Mouse (Mus musculus) liver, embryonic 12.5 days (tissue): ENCODE data around the gene Nid1. TPM values are rescaled to one million over a fixed set of nuclear protein-coding genes. Genes with fewer than 3 reads are reported as not detected.

ENCODE experiments used
- ATAC-seq: fragments of 200-750 bp; cut with Nextera tagmentation; 2 replicates; pipeline ENCODE4 v1.8.0; 2017; ENCODE audit warnings: moderate number of reproducible peaks, mild to moderate bottlenecking, moderate library complexity
- H3K27ac ChIP-seq: fragments of 300-500 bp; sonication (generic); 2 replicates; pipeline ENCODE4 v1.5.1; 2016; ENCODE audit warnings: mild to moderate bottlenecking
- H3K27me3 ChIP-seq: fragments of 300-500 bp; sonication (generic); replicated peaks from 2 replicates; pipeline ENCODE4 v1.6.1; 2016; ENCODE audit warnings: mild to moderate bottlenecking, moderate library complexity
- H3K36me3 ChIP-seq: fragments of 300-500 bp; sonication (generic); 2 replicates; pipeline ENCODE4 v1.6.1; 2016; ENCODE audit warnings: mild to moderate bottlenecking, moderate library complexity
- H3K4me1 ChIP-seq: fragments of 300-500 bp; sonication (generic); 2 replicates; pipeline ENCODE4 v1.6.1; 2016
- H3K4me2 ChIP-seq: fragments of 300-500 bp; sonication (generic); 2 replicates; pipeline ENCODE4 v1.6.1; 2016; ENCODE audit warnings: mild to moderate bottlenecking, moderate library complexity
- H3K4me3 ChIP-seq: fragments of 300-500 bp; sonication (generic); 2 replicates; pipeline ENCODE4 v1.5.1; 2016; ENCODE audit warnings: mild to moderate bottlenecking, moderate library complexity
- H3K9ac ChIP-seq: fragments of 300-500 bp; sonication (generic); 2 replicates; pipeline ENCODE4 v1.6.1; 2016; ENCODE audit warnings: mild to moderate bottlenecking, moderate library complexity
- H3K9me3 ChIP-seq: fragments of 300-500 bp; sonication (generic); replicated peaks from 2 replicates; pipeline ENCODE4 v1.6.1; 2016; ENCODE audit warnings: mild to moderate bottlenecking, moderate library complexity
- WGBS: fragments of 180-500 bp; shearing (Covaris S2); methylation state at CpG from one replicate; pipeline ENCODE4 v1.1.7; 2016; ENCODE audit not compliant: insufficient replicate concordance; 5-methylcytosine and 5-hydroxymethylcytosine counted together
- polyA plus RNA-seq: library from polyadenylated mRNA; unstranded; fragments of >200 nt; fragmentation: Nextera tagmentation; extraction: Ambion mirVana; gene quantifications from 2 replicates; pipeline ENCODE4 v1.2.1, GENCODE M21; 2016

Nid1 gene
- polyA plus RNA-seq, 1 experiment from 2014 or later, result 19.5 TPM

DNA sequence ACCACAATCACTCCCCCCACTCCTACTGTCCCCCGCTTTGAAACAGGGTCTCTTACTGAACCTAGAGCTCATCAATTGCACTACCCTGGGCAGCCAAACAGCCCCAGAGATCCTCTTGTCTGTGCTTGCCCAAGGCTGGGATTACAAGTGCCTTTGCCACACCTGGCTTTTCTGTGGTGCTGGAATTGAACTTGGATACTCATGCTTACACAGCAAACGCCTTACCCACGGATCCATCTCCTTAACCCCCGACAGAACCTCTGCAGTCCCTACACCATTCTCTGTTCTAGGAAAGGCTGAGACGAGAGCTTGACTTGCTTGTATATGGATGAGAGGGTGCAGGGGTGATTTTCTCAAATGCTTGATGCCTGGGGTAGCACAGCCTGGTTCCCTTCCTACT, 67.7 kb downstream of the Nid1 start:
- Histone ChIP-seq H3K4me1 (no peaks in the 10 kb centered on the region), H3K4me3 (no peak overlapping the region), H3K36me3 (peaks cover 28% of the 10 kb centered on the region), H3K9me3 (no peaks in the 10 kb centered on the region), H3K9ac (no peak overlapping the region), H3K4me2 (no peak overlapping the region), H3K27me3 (no peaks in the 10 kb centered on the region), H3K27ac (no peak overlapping the region)
- ATAC-seq, result no peak
- WGBS, result 68% methylated on average over 5 of the region's 5 CpGs

DNA sequence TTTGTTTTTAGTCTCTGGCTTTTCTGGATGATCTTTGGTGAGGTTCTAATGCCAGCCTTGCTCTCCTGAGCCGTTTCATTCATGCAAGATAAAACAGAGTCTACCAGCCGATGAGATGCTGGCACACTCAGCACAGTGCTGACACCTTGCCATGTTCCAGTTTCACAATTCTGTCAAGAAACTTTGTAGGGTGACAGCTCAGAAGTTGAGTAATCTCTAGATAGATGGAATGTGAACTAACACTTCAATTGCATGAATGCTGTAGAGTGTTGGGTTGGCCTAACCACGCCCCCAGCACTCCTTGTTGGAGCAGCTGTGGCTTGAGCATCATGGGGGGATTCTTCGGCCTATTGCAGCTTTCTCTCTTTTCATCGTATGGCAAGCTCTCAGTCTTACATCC, 69.2 kb downstream of the Nid1 start:
- peaks cover 29% of the 10 kb centered on the region for H3K36me3 ChIP-seq
- H3K27ac ChIP-seq, result no peak overlapping the region
- 74% methylated on average over 5 of the region's 5 CpGs for WGBS
- no peaks in the 10 kb centered on the region for H3K4me1 ChIP-seq
- H3K9ac ChIP-seq, result no peak overlapping the region
- H3K27me3 ChIP-seq, result no peaks in the 10 kb centered on the region
- no peak for ATAC-seq
- no peaks in the 10 kb centered on the region for H3K9me3 ChIP-seq
- H3K4me2 ChIP-seq, result no peak overlapping the region
- H3K4me3 ChIP-seq, result no peak overlapping the region

GRCm38 (mm10) chr13:13514861-13515260, 77.5 kb downstream of the Nid1 start:
- Histone ChIP-seq H3K9ac (no peak overlapping the region), H3K9me3 (no peaks in the 10 kb centered on the region), H3K4me2 (no peak overlapping the region), H3K36me3 (peaks cover 3% of the 10 kb centered on the region; the same call in 1 of the 2 replicates), H3K27me3 (no peaks in the 10 kb centered on the region), H3K4me3 (no peak overlapping the region), H3K27ac (no peak overlapping the region), H3K4me1 (no peaks in the 10 kb centered on the region)
- ATAC-seq, result no peak
- 57% methylated on average over 4 of the region's 4 CpGs for WGBS

GRCm38 (mm10) chr13:13516376-13517225, 79.2 kb downstream of the Nid1 start:
- peak; percentile 13; the same call in 1 of the 2 replicates for ATAC-seq
- no peaks in the 10 kb centered on the region for H3K27me3 ChIP-seq
- no peaks in the 10 kb centered on the region for H3K4me1 ChIP-seq
- H3K9ac ChIP-seq, result no peak overlapping the region
- H3K36me3 ChIP-seq, result no peaks in the 10 kb centered on the region
- no peak overlapping the region for H3K4me3 ChIP-seq
- H3K27ac ChIP-seq, result no peak overlapping the region
- H3K4me2 ChIP-seq, result no peak overlapping the region
- 39% methylated on average over 17 of the region's 17 CpGs for WGBS
- H3K9me3 ChIP-seq, result no peaks in the 10 kb centered on the region

- 40% methylated on average over 7 of the region's 7 CpGs for WGBS
- no peaks in the 10 kb centered on the region for H3K4me1 ChIP-seq
Observed at GRCm38 (mm10) chr13:13518114-13518513, 80.8 kb downstream of the Nid1 start.

DNA sequence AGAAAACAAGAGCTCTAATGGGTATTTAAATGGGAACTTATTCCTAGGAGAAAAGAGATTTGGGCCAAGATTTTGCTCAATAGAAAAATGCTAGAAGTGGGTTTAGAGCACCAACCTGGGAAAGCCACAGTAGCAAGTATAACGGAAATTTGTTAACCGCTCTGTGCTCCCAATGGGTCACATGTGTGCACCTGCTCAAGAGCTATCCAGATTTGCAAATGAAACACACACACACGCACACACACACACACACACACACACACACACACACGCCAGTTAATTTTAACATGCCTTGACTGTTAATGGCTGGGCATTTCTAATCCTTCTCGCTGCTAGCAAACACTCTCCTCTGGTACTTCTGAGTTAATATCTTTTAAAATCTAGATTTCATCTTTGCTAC, 83.1 kb downstream of the Nid1 start:
- no peak for ATAC-seq
- H3K4me1 ChIP-seq, result no peaks in the 10 kb centered on the region
- H3K36me3 ChIP-seq, result no peaks in the 10 kb centered on the region
- no peak overlapping the region for H3K4me3 ChIP-seq
- H3K27me3 ChIP-seq, result no peaks in the 10 kb centered on the region
- H3K4me2 ChIP-seq, result no peak overlapping the region
- no peak overlapping the region for H3K9ac ChIP-seq
- H3K9me3 ChIP-seq, result no peaks in the 10 kb centered on the region
- 75% methylated on average over 5 of the region's 5 CpGs for WGBS
- H3K27ac ChIP-seq, result no peak overlapping the region

More at GRCm38 (mm10) chr13:13518114-13518513, 80.8 kb downstream of the Nid1 start:
- no peak overlapping the region for H3K9ac ChIP-seq
- no peaks in the 10 kb centered on the region for H3K9me3 ChIP-seq
- H3K4me2 ChIP-seq, result no peak overlapping the region
- H3K4me3 ChIP-seq, result no peak overlapping the region
- no peak for ATAC-seq
- H3K27me3 ChIP-seq, result no peaks in the 10 kb centered on the region
- no peaks in the 10 kb centered on the region for H3K36me3 ChIP-seq
- no peak overlapping the region for H3K27ac ChIP-seq

DNA sequence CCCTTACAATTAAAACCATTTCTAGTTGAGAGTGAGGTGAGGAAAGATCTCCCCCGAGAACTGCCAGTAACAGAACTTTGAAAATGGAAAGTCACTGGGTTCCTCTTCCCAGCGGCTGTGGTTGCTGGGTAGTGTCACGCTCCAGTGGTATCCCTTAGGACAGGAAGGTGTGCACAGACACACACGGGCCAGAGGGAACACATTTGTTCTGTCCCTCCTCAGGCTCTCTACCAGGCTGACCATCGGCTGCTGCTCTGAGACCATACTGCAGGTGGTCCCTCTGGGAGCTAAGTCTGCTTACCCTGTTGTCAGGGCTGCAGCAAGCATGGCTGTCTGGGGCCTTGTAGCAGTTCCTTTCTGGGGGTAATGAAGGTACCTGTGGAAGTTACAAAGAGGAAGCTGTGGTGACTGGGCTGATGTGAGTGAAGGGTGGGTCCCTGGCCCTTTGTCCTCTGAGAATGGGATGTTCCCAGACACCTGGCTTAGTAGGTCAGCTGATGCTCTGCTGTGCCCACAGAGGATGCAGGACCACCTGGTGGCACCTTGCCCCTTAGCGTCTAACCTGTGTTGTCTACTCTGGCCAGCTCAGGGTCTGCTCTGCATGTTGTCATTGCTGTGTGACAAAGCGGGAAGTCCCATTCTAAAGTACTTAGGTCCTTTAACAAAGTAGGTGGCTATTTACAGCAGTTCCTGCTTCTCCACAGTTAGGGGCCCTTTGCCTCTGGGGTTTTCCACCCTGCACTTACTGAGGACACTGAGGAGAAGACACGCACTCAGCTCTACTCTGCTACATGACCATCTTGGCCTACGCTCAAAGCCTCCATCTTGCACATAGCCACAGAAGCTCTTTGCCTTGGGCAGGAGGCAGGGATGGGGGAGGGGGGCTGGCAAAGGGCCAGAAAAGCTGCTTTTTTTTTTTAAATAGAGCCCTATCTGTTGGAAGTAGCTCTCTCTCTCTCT, 86.6 kb downstream of the Nid1 start:
- peak; percentile 35; the same call in 1 of the 2 replicates for ATAC-seq
- Histone ChIP-seq H3K4me2 (no peak overlapping the region), H3K27me3 (no peaks in the 10 kb centered on the region), H3K4me3 (no peak overlapping the region), H3K9ac (no peak overlapping the region), H3K4me1 (no peaks in the 10 kb centered on the region), H3K36me3 (no peaks in the 10 kb centered on the region), H3K27ac (no peak overlapping the region), H3K9me3 (no peaks in the 10 kb centered on the region)
- WGBS, result 53% methylated on average over 9 of the region's 9 CpGs

- no peak overlapping the region for H3K4me2 ChIP-seq
- 75% methylated on average over 2 of the region's 2 CpGs for WGBS
- no peak overlapping the region for H3K27ac ChIP-seq
- no peak overlapping the region for H3K4me3 ChIP-seq
- no peaks in the 10 kb centered on the region for H3K4me1 ChIP-seq
- no peaks in the 10 kb centered on the region for H3K36me3 ChIP-seq
- no peak for ATAC-seq
- H3K9me3 ChIP-seq, result no peaks in the 10 kb centered on the region
- no peak overlapping the region for H3K9ac ChIP-seq
- no peaks in the 10 kb centered on the region for H3K27me3 ChIP-seq
Observed at GRCm38 (mm10) chr13:13525205-13525604, 87.9 kb downstream of the Nid1 start.

DNA sequence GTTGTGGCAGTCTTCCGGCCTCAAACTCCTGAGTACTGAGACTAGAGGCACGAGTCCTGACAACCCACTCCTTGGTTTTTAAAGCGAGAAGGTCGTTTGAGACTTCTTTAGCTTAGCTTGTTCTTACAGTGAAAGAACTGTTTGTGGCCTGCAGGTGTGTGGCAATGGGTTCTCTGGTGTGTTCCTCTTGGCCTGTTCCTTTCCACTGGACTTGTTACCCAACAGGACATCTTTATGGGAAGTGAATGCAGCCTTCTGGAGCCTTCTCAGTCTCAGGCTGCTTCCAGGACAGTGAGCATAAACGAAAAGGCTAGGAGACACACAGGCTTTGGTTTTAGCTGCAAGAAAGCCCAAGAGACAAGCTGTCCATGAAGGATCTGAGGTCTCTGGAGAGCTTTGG, 88.5 kb downstream of the Nid1 start:
- H3K9me3 ChIP-seq, result no peaks in the 10 kb centered on the region
- H3K4me1 ChIP-seq, result no peaks in the 10 kb centered on the region
- no peak overlapping the region for H3K9ac ChIP-seq
- no peak overlapping the region for H3K4me3 ChIP-seq
- ATAC-seq, result no peak
- no peak overlapping the region for H3K27ac ChIP-seq
- WGBS, result 65% methylated on average over 5 of the region's 5 CpGs
- H3K36me3 ChIP-seq, result no peaks in the 10 kb centered on the region
- H3K27me3 ChIP-seq, result no peaks in the 10 kb centered on the region
- H3K4me2 ChIP-seq, result no peak overlapping the region

GRCm38 (mm10) chr13:13529115-13529542, 91.8 kb downstream of the Nid1 start:
- Histone ChIP-seq H3K27me3 (no peaks in the 10 kb centered on the region), H3K9ac (no peak overlapping the region), H3K27ac (no peak overlapping the region), H3K9me3 (no peaks in the 10 kb centered on the region), H3K4me2 (no peak overlapping the region), H3K4me1 (no peaks in the 10 kb centered on the region), H3K36me3 (no peaks in the 10 kb centered on the region), H3K4me3 (no peak overlapping the region)
- 23% methylated on average over 11 of the region's 11 CpGs for WGBS
- ATAC-seq, result no peak; the same call in 1 of the 2 replicates

DNA sequence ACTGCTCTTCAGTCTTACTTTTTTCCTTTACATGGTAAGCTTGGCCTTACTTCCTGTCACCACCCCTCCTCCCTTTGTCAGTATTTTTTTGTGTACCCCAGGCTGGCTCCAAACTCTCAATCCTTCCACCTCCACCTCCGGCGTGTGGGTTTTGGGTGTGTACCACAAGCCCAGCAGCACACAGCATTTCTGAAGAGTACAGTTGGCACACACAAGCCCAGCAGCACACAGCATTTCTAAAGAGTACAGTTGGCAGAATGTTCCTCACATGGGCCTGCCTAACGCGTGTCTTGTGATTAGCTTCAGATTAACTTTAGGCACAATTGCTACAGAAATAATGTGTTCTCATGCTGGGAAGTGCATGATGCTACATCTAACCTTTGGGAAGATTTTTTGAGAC, 93.6 kb downstream of the Nid1 start:
- Histone ChIP-seq H3K36me3 (no peaks in the 10 kb centered on the region), H3K27me3 (no peaks in the 10 kb centered on the region), H3K27ac (no peak overlapping the region), H3K9ac (no peak overlapping the region), H3K9me3 (no peaks in the 10 kb centered on the region), H3K4me1 (no peaks in the 10 kb centered on the region), H3K4me2 (no peak overlapping the region), H3K4me3 (no peak overlapping the region)
- no peak for ATAC-seq
- WGBS, result 77% methylated on average over 4 of the region's 4 CpGs

- Histone ChIP-seq H3K9ac (no peak overlapping the region), H3K9me3 (no peaks in the 10 kb centered on the region), H3K27ac (no peak overlapping the region), H3K4me1 (no peaks in the 10 kb centered on the region), H3K4me3 (no peak overlapping the region), H3K27me3 (no peaks in the 10 kb centered on the region), H3K4me2 (no peak overlapping the region), H3K36me3 (no peaks in the 10 kb centered on the region)
- 55% methylated on average over 7 of the region's 7 CpGs for WGBS
- ATAC-seq, result no peak
Observed at GRCm38 (mm10) chr13:13531923-13532322, 94.6 kb downstream of the Nid1 start.
